Comparison of ENCODE assay signal across 8 mouse cellular contexts in genomic region chr13:45872041-45872746, GRCm38 (mm10).
DNase-seq lines count a peak whose midpoint lies in the region; ATAC-seq lines count a peak whose summit lies in the region.

No protein-coding gene starts in this region.

- H3K9ac ChIP-seq in stomach, embryonic 14.5 days (replicated peaks; ENCODE audit: low read depth, low read length): no peak overlapping the region
- no peak overlapping the region for H3K9ac ChIP-seq in hindbrain, embryonic 13.5 days

- no peaks in the 10 kb centered on the region for H3K36me3 ChIP-seq in heart, embryonic 10.5 days
- no peaks in the 10 kb centered on the region for H3K36me3 ChIP-seq in stomach, embryonic 14.5 days (ENCODE audit: control insufficient read depth, insufficient read depth, low read length)
- no peaks in the 10 kb centered on the region for H3K36me3 ChIP-seq in hindbrain, embryonic 13.5 days
- no peaks in the 10 kb centered on the region for H3K36me3 ChIP-seq in hindbrain, embryonic 10.5 days

- no peak overlapping the region for H3K27ac ChIP-seq in heart, embryonic 10.5 days
- peak overlapping the region; percentile 28; the same call in 1 of the 2 replicates for H3K27ac ChIP-seq in stomach, embryonic 14.5 days (ENCODE audit: low read length)
- H3K27ac ChIP-seq in hindbrain, embryonic 13.5 days: no peak overlapping the region
- no peak overlapping the region for H3K27ac ChIP-seq in hindbrain, embryonic 10.5 days

- ATAC-seq in inflammation-experienced regulatory T-cells, adult 6 months: peak; percentile 63
- ATAC-seq in stomach, embryonic 14.5 days (ENCODE audit: insufficient number of reproducible peaks, insufficient read depth, low FRiP score, low read depth): no peak
- ATAC-seq in hindbrain, embryonic 13.5 days (ENCODE audit: low FRiP score): no peak

- peak overlapping the region; percentile 23; the same call in 1 of the 2 replicates for H3K4me2 ChIP-seq in stomach, embryonic 14.5 days (replicated peaks; ENCODE audit: low read depth, low read length)
- no peak overlapping the region for H3K4me2 ChIP-seq in hindbrain, embryonic 13.5 days

- H3K27me3 ChIP-seq in heart, embryonic 10.5 days (ENCODE audit: insufficient read depth, poor library complexity, severe bottlenecking): no peaks in the 10 kb centered on the region
- H3K27me3 ChIP-seq in stomach, embryonic 14.5 days (ENCODE audit: control insufficient read depth, insufficient read depth, low read length): no peaks in the 10 kb centered on the region
- H3K27me3 ChIP-seq in hindbrain, embryonic 13.5 days: no peaks in the 10 kb centered on the region
- 0 out of 2 replicates have a peak, but pooled peaks cover under 1% of the 10 kb centered on the region for H3K27me3 ChIP-seq in hindbrain, embryonic 10.5 days (ENCODE audit: insufficient read depth, poor library complexity, severe bottlenecking)

- 77% methylated on average over 14 of the region's 14 CpGs for WGBS in heart, embryonic 10.5 days
- WGBS in stomach, embryonic 14.5 days: 63% methylated on average over 14 of the region's 14 CpGs
- 91% methylated on average over 14 of the region's 14 CpGs for WGBS in hindbrain, embryonic 13.5 days
- WGBS in hindbrain, embryonic 10.5 days: 85% methylated on average over 14 of the region's 14 CpGs

- no peaks in the 10 kb centered on the region for H3K9me3 ChIP-seq in heart, embryonic 10.5 days
- no peaks in the 10 kb centered on the region for H3K9me3 ChIP-seq in stomach, embryonic 14.5 days (ENCODE audit: control insufficient read depth, low read depth, low read length)
- H3K9me3 ChIP-seq in hindbrain, embryonic 13.5 days: no peaks in the 10 kb centered on the region
- no peaks in the 10 kb centered on the region for H3K9me3 ChIP-seq in hindbrain, embryonic 10.5 days

- peaks cover 3% of the 10 kb centered on the region; the same call in 1 of the 2 replicates for H3K4me1 ChIP-seq in heart, embryonic 10.5 days
- H3K4me1 ChIP-seq in stomach, embryonic 14.5 days (ENCODE audit: control insufficient read depth, insufficient read depth, low read length): peaks cover 3% of the 10 kb centered on the region; the same call in 1 of the 2 replicates
- H3K4me1 ChIP-seq in hindbrain, embryonic 13.5 days (replicated peaks): no peaks in the 10 kb centered on the region
- peaks cover 11% of the 10 kb centered on the region for H3K4me1 ChIP-seq in hindbrain, embryonic 10.5 days (replicated peaks)

- no peak overlapping the region for H3K4me3 ChIP-seq in heart, embryonic 10.5 days
- no peak overlapping the region for H3K4me3 ChIP-seq in stomach, embryonic 14.5 days (ENCODE audit: low read depth, low read length)
- H3K4me3 ChIP-seq in hindbrain, embryonic 13.5 days: no peak overlapping the region
- no peak overlapping the region for H3K4me3 ChIP-seq in hindbrain, embryonic 10.5 days

- peak; percentile 35 to 47 for DNase-seq in heart, adult 9 months (ENCODE audit: low spot score in 2 of 2)
- DNase-seq in heart, embryonic 10.5 days (ENCODE audit: low spot score): no peak
- peak; percentile 65 for DNase-seq in adrenal gland, adult 8-10 months
- no peak for DNase-seq in right cerebral cortex, adult 18-20 months
- no peak for DNase-seq in hindbrain, embryonic 10.5 days (ENCODE audit: low spot score)

Comparison
In these comparisons a context has a peak if more than half of its experiments do, and no peak if none do; other contexts are left out.
1. DNase-seq: peak in heart, adult 9 months (2 of 2) and adrenal gland, adult 8-10 months (single experiment); none in heart, embryonic 10.5 days (single experiment), right cerebral cortex, adult 18-20 months (single experiment) and hindbrain, embryonic 10.5 days (single experiment).